Mouse (Mus musculus) retina, embryonic 14.5 days (tissue): Measurements from ENCODE around the gene Ptprt.

Experiments
- DNase-seq: peaks from one replicate; pipeline ENCODE4 v3.0.0-alpha.2; 2015; ENCODE audit warnings: low spot score

Ptprt gene

GRCm38 (mm10) chr2:161668302-161668986, 992.5 kb downstream of the Ptprt start:
- peak; percentile 22 for DNase-seq

- DNase-seq, result no peak
These were observed 999.0 kb downstream of the Ptprt start for GRCm38 (mm10) chr2:161661912-161662311.

GRCm38 (mm10) chr2:161660827-161661226, 1000.1 kb downstream of the Ptprt start:
- DNase-seq, result peak; percentile 42

- DNase-seq, result no peak
These were observed 1003.9 kb downstream of the Ptprt start for GRCm38 (mm10) chr2:161657046-161657445.

GRCm38 (mm10) chr2:161656632-161657031, 1004.3 kb downstream of the Ptprt start:
- no peak for DNase-seq

- no peak for DNase-seq
These were observed 1020.1 kb downstream of the Ptprt start for GRCm38 (mm10) chr2:161640805-161641204.

GRCm38 (mm10) chr2:161634084-161634483, 1026.9 kb downstream of the Ptprt start:
- no peak for DNase-seq

GRCm38 (mm10) chr2:161625896-161626295, 1035.1 kb downstream of the Ptprt start:
- no peak for DNase-seq

GRCm38 (mm10) chr2:161608401-161608800, 1052.5 kb downstream of the Ptprt start:
- DNase-seq, result no peak

- DNase-seq, result no peak
These were observed 1053.6 kb downstream of the Ptprt start for GRCm38 (mm10) chr2:161607372-161607771.

GRCm38 (mm10) chr2:161600206-161600808, 1060.6 kb downstream of the Ptprt start:
- DNase-seq, result no peak

- no peak for DNase-seq
These were observed 1067.4 kb downstream of the Ptprt start for GRCm38 (mm10) chr2:161593391-161594152.

- no peak for DNase-seq
These were observed 1086.5 kb downstream of the Ptprt start for GRCm38 (mm10) chr2:161574401-161574800.

- no peak for DNase-seq
These were observed 1088.7 kb downstream of the Ptprt start for GRCm38 (mm10) chr2:161572201-161572600.

- DNase-seq, result no peak
These were observed 1090.5 kb downstream of the Ptprt start for GRCm38 (mm10) chr2:161570236-161570995.

GRCm38 (mm10) chr2:161561502-161561901, 1099.4 kb downstream of the Ptprt start:
- no peak for DNase-seq

- no peak for DNase-seq
These were observed 1103.1 kb downstream of the Ptprt start for GRCm38 (mm10) chr2:161557874-161558273.

- DNase-seq, result no peak
These were observed 1107.3 kb downstream of the Ptprt start for GRCm38 (mm10) chr2:161553651-161554050.

GRCm38 (mm10) chr2:161552011-161552410, 1108.9 kb downstream of the Ptprt start:
- no peak for DNase-seq

GRCm38 (mm10) chr2:161549577-161549976, 1111.4 kb downstream of the Ptprt start:
- no peak for DNase-seq

- no peak for DNase-seq
These were observed 1113.6 kb downstream of the Ptprt start for GRCm38 (mm10) chr2:161547318-161547717.

- no peak for DNase-seq
These were observed 1115.5 kb downstream of the Ptprt start for GRCm38 (mm10) chr2:161545406-161545805.
